Mouse (Mus musculus) stomach, adult 2 months (tissue): ENCODE data around the gene Tmem236. TPM values are rescaled to one million over a fixed set of nuclear protein-coding genes. Genes with fewer than 3 reads are reported as not detected.

Experiments used
- polyA plus RNA-seq: library from polyadenylated mRNA; depleted of rRNA; stranded (reverse); fragments of >200 nt; gene quantifications from 2 replicates; pipeline ENCODE4 v1.2.3, GENCODE M21; 2012; rRNA removed

The Tmem236 gene
- not detected in 2 replicates for polyA plus RNA-seq

GRCm38 (mm10) chr2:14174334-14174733, at the start of gene Tmem236:
Gene Tmem236 (plus strand): TSS chr2:14174523.

GRCm38 (mm10) chr2:14229149-14229548, 54.8 kb downstream of the Tmem236 start, which contains the start of gene Mrc1:
Gene Mrc1 (plus strand): TSS chr2:14229392.

Other genes with a start within 250 kb of the Tmem236 start
- 17.7 and 59.3 TPM in 2 replicates for gene Hacd1, start 118.4 kb upstream of the Tmem236 start, polyA plus RNA-seq
- gene Stam, start 100.4 kb upstream of the Tmem236 start, polyA plus RNA-seq = 8.0 and 12.2 TPM in 2 replicates
- gene Mrc1, start 54.9 kb downstream of the Tmem236 start, polyA plus RNA-seq = 0.15 and 0.31 TPM in 2 replicates
- 0.04 TPM in 1 of 2 replicates, not detected in the other for gene Slc39a12, start 213.8 kb downstream of the Tmem236 start, polyA plus RNA-seq